Mouse (Mus musculus) intestine, embryonic 14.5 days (tissue): ENCODE results near the gene Pitpna. TPM values are rescaled to one million over a fixed set of nuclear protein-coding genes. Genes with fewer than 3 reads are reported as not detected.
"Not testable (repeated sequence)": the region's sequence is repeated elsewhere in the genome, so short reads cannot be mapped to it uniquely, and the experiment has no call there.

Experiments
- ATAC-seq: fragments of 200-750 bp; cut with Nextera tagmentation; replicated peaks from 2 replicates; pipeline ENCODE4 v1.8.0; 2017; ENCODE audit warnings: low read depth, moderate number of reproducible peaks, moderate TSS enrichment, moderate library complexity; ENCODE audit not compliant: low FRiP score, low TSS enrichment
- DNase-seq: peaks from one replicate; pipeline ENCODE4 v3.0.0-alpha.2; 2018; ENCODE audit warnings: low spot score
- H3K27ac ChIP-seq: fragments of 300-500 bp; sonication (generic); 2 replicates; pipeline ENCODE4 v1.5.1; 2014; ENCODE audit warnings: low read depth, mild to moderate bottlenecking, control low read depth
- H3K27me3 ChIP-seq: fragments of 300-500 bp; sonication (generic); replicated peaks from 2 replicates; pipeline ENCODE4 v1.6.1; 2014; ENCODE audit warnings: low read length, control low read depth; ENCODE audit not compliant: control insufficient read depth, insufficient read depth
- H3K36me3 ChIP-seq: fragments of 300-500 bp; sonication (generic); 2 replicates; pipeline ENCODE4 v1.6.1; 2014; ENCODE audit warnings: low read length, control low read depth; ENCODE audit not compliant: control insufficient read depth, insufficient read depth
- H3K4me1 ChIP-seq: fragments of 300-500 bp; sonication (generic); replicated peaks from 2 replicates; pipeline ENCODE4 v1.6.1; 2014; ENCODE audit warnings: low read length, control low read depth, mixed read lengths; ENCODE audit not compliant: control insufficient read depth, insufficient read depth
- H3K4me2 ChIP-seq: fragments of 300-500 bp; sonication (generic); 2 replicates; pipeline ENCODE4 v1.6.1; 2014; ENCODE audit warnings: low read length
- H3K4me3 ChIP-seq: fragments of 300-500 bp; sonication (generic); 2 replicates; pipeline ENCODE4 v1.5.1; 2014; ENCODE audit warnings: low read depth, low read length, control low read depth, mixed read lengths
- H3K9ac ChIP-seq: fragments of 300-500 bp; sonication (generic); 2 replicates; pipeline ENCODE4 v1.6.1; 2014; ENCODE audit warnings: mild to moderate bottlenecking, low read length
- H3K9me3 ChIP-seq: fragments of 300-500 bp; sonication (generic); 2 replicates; pipeline ENCODE4 v1.6.1; 2016; ENCODE audit warnings: low read length, control low read depth; ENCODE audit not compliant: control insufficient read depth
- WGBS: fragments of 180-500 bp; shearing (Covaris S2); extraction: QIAGEN DNeasy Blood & Tissue Kit; methylation state at CpG from one replicate; pipeline ENCODE4 v1.1.7; 2014; 5-methylcytosine and 5-hydroxymethylcytosine counted together
- polyA plus RNA-seq: library from polyadenylated mRNA; unstranded; fragments of >200 nt; fragmentation: Nextera tagmentation; extraction: Ambion mirVana; gene quantifications from 2 replicates; pipeline ENCODE4 v1.2.1, GENCODE M21; 2014

The Pitpna gene
- polyA plus RNA-seq, 1 experiment from 2014 or later, result 82.1 TPM

- H3K9ac ChIP-seq, result no peak overlapping the region
- H3K4me1 ChIP-seq, result no peaks in the 10 kb centered on the region
- no peak overlapping the region for H3K27ac ChIP-seq
- H3K27me3 ChIP-seq, result no peaks in the 10 kb centered on the region
- no peak overlapping the region for H3K4me2 ChIP-seq
- no peak for DNase-seq
- WGBS, result 88% methylated on average over 2 of the region's 2 CpGs
- peaks cover 65% of the 10 kb centered on the region for H3K36me3 ChIP-seq
- H3K9me3 ChIP-seq, result no peaks in the 10 kb centered on the region
- no peak overlapping the region for H3K4me3 ChIP-seq
- ATAC-seq, result no peak
Measured at GRCm38 (mm10) chr11:75595404-75595803, 7.5 kb downstream of the Pitpna start.

- Histone ChIP-seq H3K9ac (no peak overlapping the region), H3K27ac (no peak overlapping the region), H3K4me1 (no peaks in the 10 kb centered on the region), H3K4me3 (no peak overlapping the region), H3K9me3 (no peaks in the 10 kb centered on the region), H3K4me2 (no peak overlapping the region), H3K27me3 (no peaks in the 10 kb centered on the region), H3K36me3 (peaks cover 69% of the 10 kb centered on the region)
- 86% methylated on average over 7 of the region's 7 CpGs for WGBS
- ATAC-seq (no peak), DNase-seq (no peak)
Measured at GRCm38 (mm10) chr11:75595816-75596215, 7.9 kb downstream of the Pitpna start.

- no peak for ATAC-seq
- Histone ChIP-seq H3K4me2 (no peak overlapping the region), H3K27ac (no peak overlapping the region), H3K4me3 (no peak overlapping the region), H3K27me3 (no peaks in the 10 kb centered on the region), H3K4me1 (no peaks in the 10 kb centered on the region), H3K9ac (no peak overlapping the region), H3K36me3 (peaks cover 79% of the 10 kb centered on the region), H3K9me3 (no peaks in the 10 kb centered on the region)
- DNase-seq, result no peak
- 79% methylated on average over 3 of the region's 3 CpGs for WGBS
Measured at GRCm38 (mm10) chr11:75596726-75597255, 8.9 kb downstream of the Pitpna start.

GRCm38 (mm10) chr11:75598004-75598403 lies 10.1 kb downstream of the Pitpna start:
- Histone ChIP-seq H3K9me3 (no peaks in the 10 kb centered on the region), H3K4me2 (no peak overlapping the region), H3K9ac (no peak overlapping the region), H3K27me3 (no peaks in the 10 kb centered on the region), H3K4me3 (no peak overlapping the region), H3K36me3 (peaks cover 83% of the 10 kb centered on the region), H3K27ac (no peak overlapping the region), H3K4me1 (no peaks in the 10 kb centered on the region)
- 92% methylated on average over 6 of the region's 6 CpGs for WGBS
- ATAC-seq (no peak), DNase-seq (no peak)

- not testable (repeated sequence) for H3K27me3 ChIP-seq, H3K27ac ChIP-seq, H3K4me2 ChIP-seq, H3K4me3 ChIP-seq, H3K9ac ChIP-seq, H3K4me1 ChIP-seq, ATAC-seq, H3K9me3 ChIP-seq, DNase-seq
- peaks cover 82% of the 10 kb centered on the region for H3K36me3 ChIP-seq
- WGBS, result 92% methylated on average over 16 of the region's 17 CpGs
Measured at GRCm38 (mm10) chr11:75599802-75600201, 11.9 kb downstream of the Pitpna start.

- Histone ChIP-seq H3K9ac (no peak overlapping the region), H3K36me3 (peaks cover 78% of the 10 kb centered on the region), H3K4me2 (no peak overlapping the region), H3K27ac (no peak overlapping the region), H3K4me1 (no peaks in the 10 kb centered on the region), H3K27me3 (no peaks in the 10 kb centered on the region), H3K9me3 (no peaks in the 10 kb centered on the region), H3K4me3 (no peak overlapping the region)
- ATAC-seq, result no peak
- 84% methylated on average over 5 of the region's 5 CpGs for WGBS
- no peak for DNase-seq
Measured at GRCm38 (mm10) chr11:75604826-75605225, 16.9 kb downstream of the Pitpna start.

- no peaks in the 10 kb centered on the region for H3K9me3 ChIP-seq
- DNase-seq (no peak), ATAC-seq (peak; percentile 57; the same call in 1 of the 2 replicates)
- 33% methylated on average over 1 of the region's 1 CpGs for WGBS
- peaks cover 78% of the 10 kb centered on the region for H3K36me3 ChIP-seq
- H3K9ac ChIP-seq, result no peak overlapping the region
- H3K4me2 ChIP-seq, result no peak overlapping the region
- no peaks in the 10 kb centered on the region for H3K4me1 ChIP-seq
- no peak overlapping the region for H3K4me3 ChIP-seq
- no peak overlapping the region for H3K27ac ChIP-seq
- no peaks in the 10 kb centered on the region for H3K27me3 ChIP-seq
Measured at GRCm38 (mm10) chr11:75605318-75605717, 17.4 kb downstream of the Pitpna start.

- H3K4me2 ChIP-seq, result no peak overlapping the region
- H3K4me3 ChIP-seq, result no peak overlapping the region
- H3K9me3 ChIP-seq, result no peaks in the 10 kb centered on the region
- WGBS, result 90% methylated on average over 5 of the region's 5 CpGs
- no peaks in the 10 kb centered on the region for H3K4me1 ChIP-seq
- no peak overlapping the region for H3K27ac ChIP-seq
- H3K36me3 ChIP-seq, result peaks cover 78% of the 10 kb centered on the region
- H3K9ac ChIP-seq, result no peak overlapping the region
- no peak for ATAC-seq
- no peaks in the 10 kb centered on the region for H3K27me3 ChIP-seq
- DNase-seq, result no peak
Measured at GRCm38 (mm10) chr11:75608776-75609175, 20.9 kb downstream of the Pitpna start.

- no peaks in the 10 kb centered on the region for H3K9me3 ChIP-seq
- peaks cover 75% of the 10 kb centered on the region for H3K36me3 ChIP-seq
- 93% methylated on average over 2 of the region's 2 CpGs for WGBS
- H3K9ac ChIP-seq, result no peak overlapping the region
- H3K4me3 ChIP-seq, result no peak overlapping the region
- no peak for ATAC-seq
- no peak overlapping the region for H3K4me2 ChIP-seq
- no peak for DNase-seq
- H3K27me3 ChIP-seq, result no peaks in the 10 kb centered on the region
- H3K27ac ChIP-seq, result no peak overlapping the region
- no peaks in the 10 kb centered on the region for H3K4me1 ChIP-seq
Measured at GRCm38 (mm10) chr11:75610021-75610420, 22.1 kb downstream of the Pitpna start.
